Mouse (Mus musculus): ENCODE measurements around the gene Tfeb.

Tfeb gene

DNA sequence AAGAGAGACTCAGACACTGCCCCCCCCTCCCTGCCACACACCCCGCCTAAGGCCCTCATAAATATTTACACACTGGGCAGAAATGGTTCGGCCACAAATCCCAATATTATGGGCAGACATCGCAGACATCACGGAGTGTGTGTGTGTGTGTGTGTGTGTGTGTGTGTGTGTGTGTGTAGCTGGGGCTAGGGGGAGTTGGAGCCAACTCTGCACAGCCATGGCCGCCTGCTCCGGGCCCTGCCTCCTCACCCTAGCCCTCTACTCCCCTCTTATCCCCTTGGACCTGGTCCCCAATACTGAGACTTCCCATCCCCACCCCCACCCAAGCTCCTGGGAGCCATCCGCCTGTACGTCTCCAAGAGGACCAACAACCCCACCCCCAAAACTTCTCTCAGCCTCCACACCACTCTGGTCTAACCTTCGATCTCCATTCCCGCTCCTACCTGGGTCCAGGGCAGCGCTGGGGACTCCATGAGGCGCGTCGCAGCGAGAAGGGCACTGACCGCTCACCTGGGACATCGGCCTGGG, 95.7 kb downstream of the Tfeb start:
- no peak for DNase-seq (ENCODE audit: inconsistent ontology term)

DNA sequence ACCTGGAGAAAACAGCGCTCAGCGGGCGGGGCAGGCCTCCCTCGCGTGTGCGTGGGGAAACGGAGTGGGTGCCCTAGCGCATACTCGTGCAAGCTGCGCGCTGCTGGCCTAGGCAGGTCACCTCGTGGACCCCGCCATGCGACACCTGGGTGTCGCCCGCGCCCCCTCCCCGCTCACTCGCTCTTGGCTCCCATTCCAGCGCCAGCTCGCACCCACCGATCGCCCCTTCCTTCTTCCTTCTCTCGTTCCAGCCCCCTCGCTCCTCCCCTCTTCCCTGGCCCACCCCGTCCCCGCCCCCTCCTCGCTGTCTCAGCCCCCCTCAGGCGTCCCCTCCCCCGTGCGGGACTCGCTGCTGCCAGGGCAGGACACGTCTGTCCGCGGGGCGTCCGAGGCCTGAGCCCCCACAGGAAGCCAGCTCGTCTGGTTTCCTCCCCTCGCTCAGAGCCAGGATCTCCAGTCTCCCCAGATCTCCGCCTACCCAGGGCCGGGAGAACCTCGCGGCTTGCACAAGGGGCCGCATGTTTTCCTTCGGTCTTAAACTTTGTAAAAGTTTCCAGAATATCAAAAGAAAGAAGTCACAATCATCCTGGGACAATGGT, 96.3 kb downstream of the Tfeb start:
- peak; percentile 56 for DNase-seq (ENCODE audit: inconsistent ontology term)

DNA sequence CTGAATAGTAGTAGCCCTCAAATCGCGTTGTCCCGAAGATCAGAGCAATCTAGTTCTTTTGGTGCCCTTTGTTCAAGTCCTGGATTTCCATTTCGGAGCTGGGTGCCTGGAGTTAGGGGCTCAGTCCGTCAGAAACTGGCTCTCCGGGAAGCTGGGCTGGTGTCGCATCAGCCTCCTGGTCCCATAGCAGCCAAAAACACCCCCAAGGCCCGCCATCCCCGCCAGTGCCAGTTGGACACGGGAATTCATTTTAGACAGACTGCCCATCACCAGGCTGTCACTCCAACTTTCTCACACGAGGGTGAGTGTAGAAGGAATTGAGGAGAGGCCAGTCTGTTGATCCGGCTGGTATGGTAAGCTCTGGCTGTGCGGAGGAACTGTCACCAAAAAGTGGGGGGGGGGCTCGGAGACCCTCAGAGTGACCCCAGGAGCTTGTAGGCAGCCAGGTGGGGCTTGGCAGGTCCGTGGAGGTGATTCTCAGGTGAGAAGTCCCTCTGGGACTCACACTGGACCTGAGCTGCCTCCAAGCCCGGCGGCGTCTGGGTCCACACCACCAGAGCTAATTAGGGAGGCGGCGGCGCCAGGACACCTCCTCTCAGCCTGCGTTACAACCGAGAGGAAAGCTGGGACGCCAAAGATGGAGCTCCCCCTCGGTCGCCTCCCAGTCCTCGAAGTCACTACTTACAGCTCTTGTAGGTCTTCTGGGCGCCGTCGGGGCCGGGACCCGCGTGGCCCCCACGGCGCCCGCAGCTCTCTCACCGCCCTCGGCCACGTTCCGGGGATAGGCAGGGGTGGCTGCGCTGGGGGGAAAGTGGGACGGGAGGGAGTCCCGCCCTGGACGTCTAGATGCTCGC, 97.0 kb downstream of the Tfeb start:
- DNase-seq (ENCODE audit: inconsistent ontology term): peak; percentile 46

DNA sequence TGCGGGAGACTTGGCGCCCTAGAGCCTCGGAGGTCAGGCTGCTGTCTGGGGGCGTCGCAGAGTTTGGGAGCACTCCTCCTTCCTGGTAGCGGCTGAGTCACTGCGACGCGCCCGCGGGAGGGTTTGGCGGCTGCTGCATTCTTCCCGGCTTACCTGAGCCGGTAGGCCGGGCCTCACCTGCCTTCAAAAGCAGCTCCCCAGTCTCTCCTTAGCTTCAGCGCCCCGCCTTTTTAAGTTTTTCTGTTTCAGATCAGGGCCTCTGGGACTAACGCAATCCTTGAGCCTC, 97.6 kb downstream of the Tfeb start, which contains the start of gene Mdfi:
Gene Mdfi, minus strand, starts transcription at position 210 of the 286 bp plus-strand sequence.
- no peak for DNase-seq (ENCODE audit: inconsistent ontology term)

DNA sequence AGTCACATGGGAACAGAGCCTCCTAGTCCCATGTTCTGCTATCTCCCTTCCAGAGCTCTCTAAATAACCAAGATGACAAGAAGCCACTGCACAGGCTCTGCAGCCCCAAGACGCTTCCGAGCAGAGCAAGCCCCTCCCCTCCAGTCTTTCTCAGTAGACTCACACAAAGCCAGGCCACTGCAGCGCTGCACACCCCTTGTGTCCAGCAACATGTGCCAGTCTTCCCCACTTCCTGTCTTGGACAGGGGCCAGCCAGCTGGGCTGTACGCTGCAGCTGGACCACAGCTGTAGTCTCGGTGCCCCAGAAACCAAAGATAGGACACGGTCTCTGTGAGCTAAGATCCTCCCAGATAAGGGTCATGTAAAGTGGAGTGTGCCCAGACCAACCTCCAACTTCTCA, 101.0 kb downstream of the Tfeb start:
- DNase-seq (ENCODE audit: inconsistent ontology term): no peak

DNA sequence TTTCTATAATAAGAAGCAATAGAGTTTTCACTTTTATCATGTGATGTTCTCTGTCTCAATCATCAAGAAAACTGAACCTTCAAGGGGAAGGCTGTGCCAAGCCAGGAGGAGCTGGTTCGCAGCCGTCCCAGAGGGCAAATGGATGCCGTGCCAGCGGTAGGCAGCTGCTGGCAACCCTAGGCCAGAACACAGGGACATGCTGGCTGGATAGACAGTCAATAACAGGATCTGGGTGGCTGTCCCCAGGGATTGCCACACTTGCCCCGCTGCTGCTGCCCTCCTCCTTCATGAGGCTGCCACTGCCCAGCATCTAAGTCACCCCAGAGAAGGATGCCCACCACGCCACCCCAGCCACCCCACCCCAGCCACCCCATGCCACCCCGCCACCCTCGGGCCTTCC, 104.7 kb downstream of the Tfeb start:
- no peak for DNase-seq (ENCODE audit: inconsistent ontology term)
